Mouse (Mus musculus) midbrain, embryonic 10.5 days (tissue): ENCODE data around the gene Lpcat2. TPM values are rescaled to one million over a fixed set of nuclear protein-coding genes. Genes with fewer than 3 reads are reported as not detected.
"Not testable (repeated sequence)": the region's sequence is repeated elsewhere in the genome, so short reads cannot be mapped to it uniquely, and the experiment has no call there.

Experiments used
- DNase-seq: peaks from one replicate; pipeline ENCODE4 v3.0.0-alpha.2; 2017; ENCODE audit warnings: low spot score
- H3K27ac ChIP-seq: fragments of 300-500 bp; sonication (generic); replicated peaks from 2 replicates; pipeline ENCODE4 v1.5.1; 2016; ENCODE audit warnings: mild to moderate bottlenecking
- H3K27me3 ChIP-seq: fragments of 300-500 bp; sonication (generic); 2 replicates; pipeline ENCODE4 v1.6.1; 2016; ENCODE audit warnings: low read depth, mild to moderate bottlenecking; ENCODE audit not compliant: poor library complexity, severe bottlenecking
- H3K36me3 ChIP-seq: fragments of 300-500 bp; sonication (generic); 2 replicates; pipeline ENCODE4 v1.6.1; 2016; ENCODE audit warnings: mild to moderate bottlenecking, moderate library complexity
- H3K4me1 ChIP-seq: fragments of 300-500 bp; sonication (generic); 2 replicates; pipeline ENCODE4 v1.6.1; 2016
- H3K4me3 ChIP-seq: fragments of 300-500 bp; sonication (generic); 2 replicates; pipeline ENCODE4 v1.5.1; 2016; ENCODE audit warnings: mild to moderate bottlenecking, moderate library complexity
- H3K9me3 ChIP-seq: fragments of 300-500 bp; sonication (generic); replicated peaks from 2 replicates; pipeline ENCODE4 v1.6.1; 2016; ENCODE audit warnings: mild to moderate bottlenecking
- WGBS: fragments of 180-500 bp; shearing (Covaris S2); methylation state at CpG from one replicate; pipeline ENCODE4 v1.1.7; 2016; 5-methylcytosine and 5-hydroxymethylcytosine counted together
- polyA plus RNA-seq: library from polyadenylated mRNA; unstranded; fragments of >200 nt; fragmentation: Nextera tagmentation; extraction: Ambion mirVana; gene quantifications from 2 replicates; pipeline ENCODE4 v1.2.1, GENCODE M21; 2016

Lpcat2 gene
- polyA plus RNA-seq, 1 experiment from 2014 or later = 3.0 TPM

DNA sequence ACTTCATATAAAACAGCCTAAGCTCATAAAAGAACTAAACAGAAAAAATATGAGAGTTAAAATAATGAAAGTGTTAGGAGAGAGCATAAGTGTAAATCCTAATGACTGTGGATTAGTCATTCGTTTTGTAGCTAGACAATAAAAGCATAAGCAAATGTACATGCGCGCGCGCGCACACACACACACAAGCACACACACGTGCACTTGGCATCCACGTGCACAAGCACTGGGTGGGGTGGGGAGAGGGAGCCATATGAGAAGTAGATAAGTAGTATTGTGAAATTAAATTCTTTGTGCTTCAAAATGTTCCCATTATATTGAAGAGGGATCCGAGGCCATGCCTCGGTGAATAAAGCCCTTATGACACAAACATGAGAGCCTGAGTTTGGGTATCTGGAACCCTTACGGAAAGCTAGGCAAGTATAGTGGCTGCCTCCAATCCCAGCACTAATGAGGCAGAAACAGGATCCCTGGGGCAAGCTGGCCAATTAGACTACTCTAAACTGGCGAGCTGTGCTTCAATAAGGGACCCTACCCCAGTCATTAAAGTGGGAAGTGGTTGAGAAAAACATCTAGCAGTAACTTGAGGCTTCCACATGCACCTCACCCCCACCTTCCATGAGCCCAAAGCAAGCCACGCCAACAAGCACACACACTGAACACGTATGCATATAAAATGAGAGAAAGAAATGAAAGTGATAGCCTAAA lies 3.5 kb downstream of the Lpcat2 start:
- WGBS = 90% methylated on average over 14 of the region's 14 CpGs
- H3K4me1 ChIP-seq = peaks cover 10% of the 10 kb centered on the region
- H3K27me3 ChIP-seq = peaks cover 23% of the 10 kb centered on the region
- no peaks in the 10 kb centered on the region; the same call in 1 of the 2 replicates for H3K9me3 ChIP-seq
- H3K27ac ChIP-seq = no peak overlapping the region
- no peaks in the 10 kb centered on the region for H3K36me3 ChIP-seq
- no peak overlapping the region for H3K4me3 ChIP-seq
- DNase-seq = no peak

- WGBS = 93% methylated on average over 1 of the region's 1 CpGs
- H3K27me3 ChIP-seq = no peaks in the 10 kb centered on the region
- H3K4me3 ChIP-seq = no peak overlapping the region
- no peaks in the 10 kb centered on the region for H3K4me1 ChIP-seq
- H3K9me3 ChIP-seq = 0 out of 2 replicates have a peak, but pooled peaks cover 4% of the 10 kb centered on the region
- H3K27ac ChIP-seq = no peak overlapping the region
- no peaks in the 10 kb centered on the region for H3K36me3 ChIP-seq
- DNase-seq = no peak
Measured at GRCm38 (mm10) chr8:92861977-92862376, 6.8 kb downstream of the Lpcat2 start.

DNA sequence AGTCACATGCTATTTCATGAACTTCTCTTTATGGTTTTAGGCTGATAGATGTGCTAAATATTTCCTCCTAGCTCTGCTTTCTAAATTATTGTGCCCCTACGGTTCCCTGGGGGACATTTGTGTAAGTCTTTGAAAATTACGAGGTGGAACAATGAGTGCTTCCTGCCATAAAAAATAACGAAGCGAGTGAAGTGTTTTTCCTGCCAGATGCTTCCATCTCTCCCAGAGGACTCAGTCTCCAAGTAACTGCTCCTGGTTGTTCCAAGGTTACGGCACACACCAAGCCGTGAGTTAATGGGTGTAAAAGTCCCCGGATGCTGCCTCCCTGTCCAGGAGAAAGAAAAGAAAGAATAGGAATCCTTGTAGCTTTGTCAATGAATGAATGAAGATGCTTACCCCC lies 15.1 kb downstream of the Lpcat2 start:
- Histone ChIP-seq H3K27ac (no peak overlapping the region), H3K4me3 (no peak overlapping the region), H3K36me3 (no peaks in the 10 kb centered on the region), H3K4me1 (no peaks in the 10 kb centered on the region), H3K27me3 (no peaks in the 10 kb centered on the region), H3K9me3 (no peaks in the 10 kb centered on the region)
- 73% methylated on average over 7 of the region's 7 CpGs for WGBS
- no peak for DNase-seq

- WGBS = 84% methylated on average over 10 of the region's 10 CpGs
- no peaks in the 10 kb centered on the region for H3K9me3 ChIP-seq
Measured at GRCm38 (mm10) chr8:92872063-92872759, 17.1 kb downstream of the Lpcat2 start.

GRCm38 (mm10) chr8:92875795-92876194 lies 20.7 kb downstream of the Lpcat2 start:
- no peak for DNase-seq
- H3K27ac ChIP-seq = no peak overlapping the region
- H3K4me1 ChIP-seq = no peaks in the 10 kb centered on the region
- 77% methylated on average over 10 of the region's 10 CpGs for WGBS
- 0 out of 2 replicates have a peak, but pooled peaks cover 5% of the 10 kb centered on the region for H3K36me3 ChIP-seq
- no peaks in the 10 kb centered on the region for H3K9me3 ChIP-seq
- no peaks in the 10 kb centered on the region for H3K27me3 ChIP-seq
- no peak overlapping the region for H3K4me3 ChIP-seq

More at GRCm38 (mm10) chr8:92872063-92872759, 17.1 kb downstream of the Lpcat2 start:
- no peak for DNase-seq
- Histone ChIP-seq H3K27ac (no peak overlapping the region), H3K27me3 (no peaks in the 10 kb centered on the region), H3K4me1 (no peaks in the 10 kb centered on the region), H3K4me3 (no peak overlapping the region), H3K36me3 (no peaks in the 10 kb centered on the region)

GRCm38 (mm10) chr8:92881247-92881646 lies 26.1 kb downstream of the Lpcat2 start:
- 89% methylated on average over 4 of the region's 4 CpGs for WGBS
- 0 out of 2 replicates have a peak, but pooled peaks cover 5% of the 10 kb centered on the region for H3K36me3 ChIP-seq
- H3K27ac ChIP-seq = no peak overlapping the region
- H3K27me3 ChIP-seq = no peaks in the 10 kb centered on the region
- no peaks in the 10 kb centered on the region for H3K9me3 ChIP-seq
- no peak overlapping the region for H3K4me3 ChIP-seq
- no peak for DNase-seq
- no peaks in the 10 kb centered on the region for H3K4me1 ChIP-seq

DNA sequence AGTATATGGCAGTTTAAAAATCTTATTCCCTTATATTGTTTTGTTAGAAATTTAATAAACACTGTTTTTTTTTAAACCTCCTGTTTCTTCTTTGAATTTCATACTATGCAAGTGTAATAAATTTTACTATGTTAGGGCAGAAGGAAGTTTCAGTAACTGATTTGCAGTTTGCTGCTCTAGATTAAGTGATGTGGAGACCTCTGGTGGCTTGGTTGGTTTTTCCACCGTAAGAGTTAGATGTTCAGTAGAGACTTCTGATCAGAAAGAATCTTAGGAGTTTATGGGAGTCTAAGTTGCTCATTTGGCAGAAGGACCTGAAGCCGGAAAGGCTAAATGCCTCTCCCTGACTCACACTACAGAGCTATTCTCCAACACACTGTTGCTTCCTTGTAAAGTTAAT lies 28.6 kb downstream of the Lpcat2 start:
- H3K27ac ChIP-seq = no peak overlapping the region
- H3K27me3 ChIP-seq = no peaks in the 10 kb centered on the region
- 0 out of 2 replicates have a peak, but pooled peaks cover 3% of the 10 kb centered on the region for H3K4me1 ChIP-seq
- no peak for DNase-seq
- H3K4me3 ChIP-seq = no peak overlapping the region
- H3K36me3 ChIP-seq = 0 out of 2 replicates have a peak, but pooled peaks cover 5% of the 10 kb centered on the region
- H3K9me3 ChIP-seq = no peaks in the 10 kb centered on the region
- 84% methylated on average over 2 of the region's 2 CpGs for WGBS

- WGBS = 82% methylated on average over 3 of the region's 3 CpGs
- not testable (repeated sequence) for H3K9me3 ChIP-seq, H3K4me1 ChIP-seq, H3K27me3 ChIP-seq, DNase-seq, H3K4me3 ChIP-seq, H3K36me3 ChIP-seq, H3K27ac ChIP-seq
Measured at GRCm38 (mm10) chr8:92892216-92892615, 37.1 kb downstream of the Lpcat2 start.

- WGBS = 84% methylated on average over 2 of the region's 2 CpGs
- H3K27me3 ChIP-seq = no peaks in the 10 kb centered on the region
- H3K36me3 ChIP-seq = no peaks in the 10 kb centered on the region
- DNase-seq = no peak
- no peak overlapping the region for H3K27ac ChIP-seq
- H3K9me3 ChIP-seq = no peaks in the 10 kb centered on the region
- no peaks in the 10 kb centered on the region for H3K4me1 ChIP-seq
- no peak overlapping the region for H3K4me3 ChIP-seq
Measured at GRCm38 (mm10) chr8:92893870-92894269, 38.7 kb downstream of the Lpcat2 start.

- no peaks in the 10 kb centered on the region for H3K4me1 ChIP-seq
- H3K36me3 ChIP-seq = no peaks in the 10 kb centered on the region
- DNase-seq = no peak
- WGBS = 91% methylated on average over 7 of the region's 7 CpGs
- H3K27ac ChIP-seq = no peak overlapping the region
- no peaks in the 10 kb centered on the region for H3K9me3 ChIP-seq
- no peaks in the 10 kb centered on the region for H3K27me3 ChIP-seq
- no peak overlapping the region for H3K4me3 ChIP-seq
Measured at GRCm38 (mm10) chr8:92895053-92895452, 39.9 kb downstream of the Lpcat2 start.

DNA sequence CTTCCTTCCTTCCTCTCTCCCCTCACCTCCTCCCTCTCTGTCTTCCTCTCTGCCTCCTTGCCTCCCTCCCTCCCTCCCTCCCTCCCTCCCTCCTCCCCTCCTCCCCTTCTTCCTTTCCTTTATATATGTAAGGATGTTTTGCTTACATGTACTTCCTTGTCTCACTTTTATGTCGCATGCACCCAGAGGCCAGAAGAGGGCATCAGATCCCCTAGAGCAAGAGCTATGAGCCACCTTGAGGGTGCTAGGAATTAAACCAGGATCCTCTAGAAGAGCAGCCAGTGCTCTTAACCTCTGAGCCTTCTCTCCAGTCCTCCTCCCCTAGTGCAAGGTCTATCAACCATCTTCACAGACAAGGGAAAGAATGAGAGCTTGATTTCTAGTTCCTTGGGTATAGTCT lies 40.9 kb downstream of the Lpcat2 start:
- DNase-seq = no peak
- Histone ChIP-seq H3K9me3 (no peaks in the 10 kb centered on the region), H3K27ac (no peak overlapping the region), H3K27me3 (no peaks in the 10 kb centered on the region), H3K4me1 (no peaks in the 10 kb centered on the region), H3K36me3 (no peaks in the 10 kb centered on the region), H3K4me3 (no peak overlapping the region)
- WGBS = 67% methylated on average over 1 of the region's 1 CpGs

DNA sequence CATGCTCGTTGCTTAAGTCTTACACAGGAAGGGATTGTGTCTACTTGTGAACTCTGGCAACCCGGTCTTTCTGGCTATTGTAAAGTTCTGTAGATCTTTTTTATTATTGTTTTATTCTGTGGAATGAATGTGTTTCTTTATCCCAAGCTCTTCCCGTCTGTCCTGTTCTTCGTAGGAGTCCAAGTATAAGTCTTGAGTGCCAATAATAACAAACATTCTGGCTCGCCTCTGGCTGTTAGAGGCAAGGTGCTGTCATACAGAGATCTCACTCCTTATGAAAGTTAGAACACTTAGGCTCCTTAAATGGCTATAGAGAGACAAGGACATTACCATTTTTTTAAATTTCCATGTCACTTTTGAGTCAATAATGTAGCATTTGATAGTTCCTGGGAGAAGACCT lies 41.5 kb downstream of the Lpcat2 start:
- Histone ChIP-seq H3K36me3 (no peaks in the 10 kb centered on the region), H3K27me3 (no peaks in the 10 kb centered on the region), H3K9me3 (no peaks in the 10 kb centered on the region), H3K4me1 (no peaks in the 10 kb centered on the region), H3K4me3 (no peak overlapping the region), H3K27ac (no peak overlapping the region)
- DNase-seq = no peak
- 82% methylated on average over 5 of the region's 5 CpGs for WGBS

GRCm38 (mm10) chr8:92897794-92898193 lies 42.7 kb downstream of the Lpcat2 start:
- Histone ChIP-seq H3K27me3 (no peaks in the 10 kb centered on the region), H3K9me3 (no peaks in the 10 kb centered on the region)

More at GRCm38 (mm10) chr8:92897794-92898193, 42.7 kb downstream of the Lpcat2 start:
- no peaks in the 10 kb centered on the region for H3K36me3 ChIP-seq
- DNase-seq = no peak
- 80% methylated on average over 4 of the region's 4 CpGs for WGBS
- H3K4me1 ChIP-seq = no peaks in the 10 kb centered on the region
- H3K4me3 ChIP-seq = no peak overlapping the region
- H3K27ac ChIP-seq = no peak overlapping the region
